Mouse (Mus musculus) telencephalon, adult 2 months (tissue): ENCODE measurements around the gene 4931414P19Rik.
"Not testable (repeated sequence)": the region's sequence is repeated elsewhere in the genome, so short reads cannot be mapped to it uniquely, and the experiment has no call there.

Source experiments
- DNase-seq: peaks from one replicate; pipeline ENCODE4 v3.0.0-alpha.2; 2011; ENCODE audit warnings: low read depth, low spot score

4931414P19Rik gene

DNA sequence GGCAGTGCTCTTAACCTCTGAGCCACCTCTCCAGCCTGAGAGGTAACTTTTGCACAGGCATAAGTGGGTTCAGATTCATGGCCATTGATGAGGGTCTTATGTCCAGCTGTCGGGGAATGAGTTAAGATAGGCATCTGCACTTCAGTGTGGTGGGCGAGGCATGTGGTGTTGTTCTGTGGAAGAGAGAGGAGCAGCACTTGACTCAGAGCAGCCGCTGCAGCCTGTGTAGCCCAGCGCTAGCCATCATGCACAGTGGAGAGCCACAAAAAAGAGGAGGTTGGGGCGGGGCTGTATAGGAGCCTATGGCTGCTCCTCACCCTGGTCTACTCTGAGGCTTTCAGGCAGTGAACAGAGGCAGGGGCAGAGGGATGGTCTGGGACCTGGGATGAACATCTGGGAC, 22.3 kb upstream of the 4931414P19Rik start:
- no peak for DNase-seq

DNA sequence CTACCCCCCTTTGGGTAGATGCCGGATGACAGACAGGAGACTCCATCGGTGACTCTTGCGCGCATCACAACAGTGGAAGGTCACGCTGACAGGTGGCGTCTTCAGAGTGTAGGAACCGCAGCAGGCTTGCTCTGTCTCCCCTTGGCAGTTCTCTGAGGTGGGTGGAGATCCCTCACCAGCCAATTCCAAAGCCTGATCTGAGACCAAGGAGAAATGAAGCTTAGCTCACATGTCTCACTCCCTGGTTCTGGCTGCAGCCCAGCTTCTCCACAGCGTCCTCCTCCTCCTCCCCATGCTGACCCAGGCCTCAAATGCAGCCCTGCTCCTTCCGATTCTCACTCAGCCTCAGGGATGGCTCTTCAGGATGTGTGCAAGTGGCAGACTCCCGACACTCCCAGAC, 19.2 kb upstream of the 4931414P19Rik start:
- DNase-seq = no peak

- DNase-seq = no peak
Observed at GRCm38 (mm10) chr14:54623334-54623733, 17.5 kb upstream of the 4931414P19Rik start.

GRCm38 (mm10) chr14:54621133-54621532, 15.3 kb upstream of the 4931414P19Rik start, which contains the start of gene Psmb11:
Psmb11 (plus strand) TSS chr14:54621433.
- DNase-seq = no peak

DNA sequence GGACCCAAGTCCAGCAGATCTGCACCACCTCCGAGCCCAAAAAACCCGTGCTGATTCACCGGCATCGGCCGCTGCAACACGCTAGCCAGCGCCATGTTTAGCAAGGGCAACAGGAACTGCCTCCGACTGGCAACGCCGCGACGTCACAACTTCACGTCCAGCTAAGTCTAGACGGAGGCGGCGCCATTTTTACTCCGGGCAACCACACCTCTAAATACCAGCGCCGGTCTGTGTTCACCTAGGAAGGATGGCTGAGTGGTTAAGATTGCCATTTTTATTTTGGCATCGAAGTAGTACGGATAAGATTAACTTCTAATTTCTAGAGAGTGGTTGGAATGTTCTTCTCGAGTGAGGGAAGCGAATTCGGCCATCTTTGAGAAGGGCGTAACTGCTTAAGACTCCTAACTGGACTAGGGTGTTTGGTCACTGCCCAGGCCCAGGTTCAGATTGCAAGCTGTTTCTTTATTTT, 12.1 kb upstream of the 4931414P19Rik start, which contains the start of gene Psmb5:
Gene Psmb5, minus strand, starts transcription at position 126 of the 469 bp plus-strand sequence.
- peak; percentile 89 for DNase-seq

DNA sequence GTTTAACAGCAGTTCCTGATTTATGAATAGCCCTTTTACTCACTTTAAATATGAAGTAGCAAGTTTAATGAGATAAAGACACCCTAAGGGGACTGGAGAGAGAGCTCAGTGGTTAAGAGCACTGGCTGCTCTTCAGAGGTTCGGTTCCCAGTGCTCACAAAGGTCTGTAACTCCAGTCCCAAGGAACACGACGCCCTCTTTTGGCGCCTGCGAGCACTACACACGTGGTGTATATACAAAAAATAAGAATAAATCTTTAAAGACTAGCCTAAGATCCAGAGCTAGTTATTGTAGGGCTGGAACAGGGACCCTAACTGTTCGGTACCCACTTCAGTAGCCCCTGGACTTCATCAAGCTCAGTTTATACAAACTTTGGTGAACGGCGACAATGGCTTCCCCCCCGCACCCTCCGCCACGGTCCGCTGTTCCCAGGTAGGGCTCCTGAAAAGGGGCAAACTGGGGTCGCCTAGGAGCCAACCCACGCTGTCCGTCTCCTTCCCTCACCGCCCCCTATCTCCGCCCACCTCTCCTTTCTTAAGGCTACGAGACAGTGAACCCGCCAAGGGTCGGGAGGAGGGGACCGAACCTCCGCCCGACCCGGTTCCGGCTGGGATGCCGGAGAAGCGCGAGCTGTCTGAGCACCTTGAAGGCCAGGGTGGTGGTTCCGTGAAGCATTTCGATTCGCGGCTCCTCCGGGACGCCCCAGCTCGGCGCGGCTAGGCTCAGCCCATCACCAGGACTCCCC, 11.5 kb upstream of the 4931414P19Rik start:
- no peak for DNase-seq

DNA sequence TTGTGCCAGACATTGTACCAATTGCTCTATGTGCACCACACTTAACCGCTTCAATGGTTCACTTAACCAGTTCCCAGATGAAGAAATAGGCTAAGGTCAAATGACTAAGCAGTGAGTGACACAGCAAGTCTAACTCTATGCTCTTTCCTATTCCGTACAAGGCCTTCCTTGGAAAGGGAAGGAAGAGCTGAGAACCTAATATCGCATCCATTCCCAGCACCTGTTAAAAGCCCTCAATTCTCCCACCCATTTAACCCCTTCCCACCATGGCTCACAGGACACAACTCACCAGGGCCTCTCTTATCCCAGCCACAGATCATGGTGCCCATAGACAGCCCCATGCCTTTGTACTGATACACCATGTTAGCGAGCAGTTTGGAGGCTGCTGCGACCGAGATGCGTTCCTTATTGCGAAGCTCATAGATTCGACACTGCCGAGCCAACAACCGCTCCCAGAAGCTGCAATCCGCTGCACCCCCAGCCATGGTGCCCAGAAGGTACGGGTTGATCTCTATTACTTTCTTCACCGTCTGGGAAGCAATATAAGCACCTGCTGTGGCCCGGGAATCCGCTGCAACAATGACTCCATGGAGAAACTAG, 10.5 kb upstream of the 4931414P19Rik start:
- no peak for DNase-seq

DNA sequence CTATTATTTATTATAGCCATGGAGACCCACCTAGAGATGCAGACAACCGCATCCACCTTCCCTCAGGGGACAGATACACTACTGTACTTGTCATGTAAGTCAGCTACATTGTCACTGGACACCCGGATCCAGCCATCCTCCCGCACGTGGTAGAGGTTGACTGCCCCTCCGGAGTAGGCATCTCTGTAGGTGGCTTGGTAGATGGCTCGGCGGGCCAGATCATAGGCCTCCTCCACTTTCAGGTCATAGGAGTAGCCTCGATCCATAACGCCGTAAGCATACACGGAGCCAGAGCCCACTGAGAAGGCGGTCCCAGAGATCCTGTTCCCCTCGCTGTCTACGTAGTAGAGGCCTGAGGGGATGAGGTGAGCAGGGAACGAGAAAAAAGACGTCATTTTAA, 8.3 kb upstream of the 4931414P19Rik start:
- not testable (repeated sequence) for DNase-seq

GRCm38 (mm10) chr14:54610648-54611047, 4.9 kb upstream of the 4931414P19Rik start:
- DNase-seq = peak; percentile 76

DNA sequence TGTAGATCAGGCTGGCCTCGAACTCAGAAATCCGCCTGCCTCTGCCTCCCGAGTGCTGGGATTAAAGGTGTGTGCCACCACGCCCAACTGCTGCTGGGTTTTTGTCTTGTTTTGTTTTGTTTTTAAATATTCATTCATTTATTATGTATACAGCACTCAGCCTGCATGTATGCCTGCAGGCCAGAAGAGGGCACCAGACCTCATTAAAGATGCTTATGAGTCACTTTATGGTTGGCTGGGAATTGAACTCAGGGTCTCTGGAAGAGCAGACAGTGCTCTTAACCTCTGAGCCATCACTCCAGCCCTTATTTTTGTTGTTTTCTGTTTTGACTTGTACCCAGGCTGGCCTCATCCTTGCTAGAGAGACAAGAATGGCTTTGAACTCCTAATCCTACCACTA, 4.2 kb upstream of the 4931414P19Rik start:
- DNase-seq = no peak

- no peak for DNase-seq
Observed at GRCm38 (mm10) chr14:54609245-54609644, 3.5 kb upstream of the 4931414P19Rik start.

GRCm38 (mm10) chr14:54607226-54607625, 1.4 kb upstream of the 4931414P19Rik start:
- no peak for DNase-seq

GRCm38 (mm10) chr14:54603686-54604085, 2.1 kb downstream of the 4931414P19Rik start:
- no peak for DNase-seq

- peak; percentile 96 for DNase-seq
Observed at GRCm38 (mm10) chr14:54603038-54603654, 2.6 kb downstream of the 4931414P19Rik start.

- DNase-seq = no peak
Observed at GRCm38 (mm10) chr14:54602613-54603012, 3.2 kb downstream of the 4931414P19Rik start.

DNA sequence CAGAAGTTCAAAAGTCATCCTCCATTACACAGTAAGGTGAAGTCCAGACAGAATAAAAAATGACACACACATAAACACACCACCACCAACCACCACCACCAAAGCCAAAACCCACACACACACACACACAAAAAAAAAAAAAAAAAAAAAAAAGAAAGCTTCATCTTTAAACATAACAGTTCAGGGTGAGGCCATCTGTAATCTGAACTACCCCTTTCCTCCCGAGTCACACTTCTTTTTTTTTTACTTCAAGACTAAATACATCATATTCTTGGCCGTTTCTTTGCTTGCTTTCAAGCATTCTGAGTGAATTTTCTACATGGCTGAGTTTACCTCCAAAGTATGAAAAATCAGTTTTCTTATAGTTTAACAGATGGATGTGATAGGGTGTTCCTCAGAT, 4.2 kb downstream of the 4931414P19Rik start:
- DNase-seq = no peak

GRCm38 (mm10) chr14:54597084-54597483, 8.7 kb downstream of the 4931414P19Rik start:
- DNase-seq = no peak

DNA sequence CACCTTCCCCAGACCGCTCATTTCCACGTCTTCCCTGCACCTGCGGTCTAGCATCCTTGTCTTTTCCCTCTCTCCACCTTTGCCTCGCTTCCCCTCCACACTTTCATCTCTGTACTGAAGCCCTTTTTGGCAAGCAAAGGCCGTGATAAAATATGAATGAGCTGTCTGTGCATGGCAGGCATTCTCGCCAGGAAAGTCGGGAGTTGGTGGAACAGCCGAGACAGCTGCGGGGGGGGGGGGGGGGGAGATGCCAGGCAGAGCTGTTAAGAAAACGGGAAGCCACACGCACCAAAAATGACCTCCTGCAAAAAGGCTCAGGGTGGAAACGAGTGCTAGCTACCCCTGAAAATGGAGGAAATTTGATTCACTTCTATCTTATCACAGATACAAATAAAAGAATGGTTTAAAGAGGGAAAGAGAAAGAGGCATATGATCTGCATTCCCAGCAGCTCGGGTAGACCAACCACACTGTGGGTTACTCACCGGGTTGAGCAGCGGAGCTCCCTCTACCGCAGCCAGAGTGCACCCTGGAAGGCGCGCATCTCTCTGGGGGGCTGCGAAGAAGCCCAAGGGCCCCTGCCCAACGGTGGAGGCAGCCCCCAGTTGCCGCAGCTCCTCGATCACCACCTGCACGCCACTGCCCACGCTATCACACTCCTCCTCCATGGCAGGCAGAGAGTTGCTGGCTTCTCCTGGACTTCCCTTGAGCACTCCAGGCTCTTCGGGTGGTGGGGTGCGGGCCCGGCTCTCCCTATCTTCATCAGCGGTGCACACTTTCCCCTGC, 11.0 kb downstream of the 4931414P19Rik start:
- DNase-seq = peak; percentile 72

DNA sequence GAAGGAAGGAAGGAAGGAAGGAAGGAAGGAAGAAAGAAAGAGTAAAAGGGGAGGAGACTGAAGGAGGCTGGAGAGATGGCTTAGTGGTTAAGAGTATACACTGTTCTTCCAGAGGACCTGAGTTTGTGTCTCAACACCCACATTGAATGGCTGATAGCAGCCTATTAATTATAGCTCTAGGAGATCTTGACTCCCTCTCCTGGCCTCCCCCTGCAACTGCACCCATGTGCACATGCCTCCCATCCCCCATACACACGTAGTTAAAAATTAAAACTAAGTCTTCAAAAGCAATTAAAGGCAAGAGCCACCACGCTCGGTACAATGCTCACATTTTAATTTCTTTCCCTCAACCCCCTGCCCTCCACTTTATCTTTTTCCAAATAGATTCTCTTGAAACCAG, 11.7 kb downstream of the 4931414P19Rik start:
- no peak for DNase-seq

- peak; percentile 75 for DNase-seq
Observed at GRCm38 (mm10) chr14:54592319-54592934, 13.4 kb downstream of the 4931414P19Rik start.

- DNase-seq = no peak
Observed at GRCm38 (mm10) chr14:54591056-54591455, 14.7 kb downstream of the 4931414P19Rik start.
